Mouse (Mus musculus) midbrain, embryonic 10.5 days (tissue): Measurements from ENCODE around the gene Tnfrsf4. TPM values are rescaled to one million over a fixed set of nuclear protein-coding genes. Genes with fewer than 3 reads are reported as not detected.
A peak's percentile ranks its signal among the peaks of the same experiment; 100 is the strongest.

Experiments
- DNase-seq: peaks from one replicate; pipeline ENCODE4 v3.0.0-alpha.2; 2017; ENCODE audit warnings: low spot score
- H3K27ac ChIP-seq: fragments of 300-500 bp; sonication (generic); replicated peaks from 2 replicates; pipeline ENCODE4 v1.5.1; 2016; ENCODE audit warnings: mild to moderate bottlenecking
- H3K27me3 ChIP-seq: fragments of 300-500 bp; sonication (generic); 2 replicates; pipeline ENCODE4 v1.6.1; 2016; ENCODE audit warnings: low read depth, mild to moderate bottlenecking; ENCODE audit not compliant: poor library complexity, severe bottlenecking
- H3K36me3 ChIP-seq: fragments of 300-500 bp; sonication (generic); 2 replicates; pipeline ENCODE4 v1.6.1; 2016; ENCODE audit warnings: mild to moderate bottlenecking, moderate library complexity
- H3K4me1 ChIP-seq: fragments of 300-500 bp; sonication (generic); 2 replicates; pipeline ENCODE4 v1.6.1; 2016
- H3K4me3 ChIP-seq: fragments of 300-500 bp; sonication (generic); 2 replicates; pipeline ENCODE4 v1.5.1; 2016; ENCODE audit warnings: mild to moderate bottlenecking, moderate library complexity
- H3K9me3 ChIP-seq: fragments of 300-500 bp; sonication (generic); replicated peaks from 2 replicates; pipeline ENCODE4 v1.6.1; 2016; ENCODE audit warnings: mild to moderate bottlenecking
- WGBS: fragments of 180-500 bp; shearing (Covaris S2); methylation state at CpG from one replicate; pipeline ENCODE4 v1.1.7; 2016; 5-methylcytosine and 5-hydroxymethylcytosine counted together
- polyA plus RNA-seq: library from polyadenylated mRNA; unstranded; fragments of >200 nt; fragmentation: Nextera tagmentation; extraction: Ambion mirVana; gene quantifications from 2 replicates; pipeline ENCODE4 v1.2.1, GENCODE M21; 2016

Gene Tnfrsf4
- polyA plus RNA-seq, 1 experiment from 2014 or later, result 0.88 TPM

GRCm38 (mm10) chr4:155993606-155994005 is 20.0 kb upstream of the Tnfrsf4 start:
- WGBS, result 6% methylated on average over 15 of the region's 15 CpGs
- DNase-seq, result no peak
- peak overlapping the region; percentile 96 for H3K27ac ChIP-seq

DNA sequence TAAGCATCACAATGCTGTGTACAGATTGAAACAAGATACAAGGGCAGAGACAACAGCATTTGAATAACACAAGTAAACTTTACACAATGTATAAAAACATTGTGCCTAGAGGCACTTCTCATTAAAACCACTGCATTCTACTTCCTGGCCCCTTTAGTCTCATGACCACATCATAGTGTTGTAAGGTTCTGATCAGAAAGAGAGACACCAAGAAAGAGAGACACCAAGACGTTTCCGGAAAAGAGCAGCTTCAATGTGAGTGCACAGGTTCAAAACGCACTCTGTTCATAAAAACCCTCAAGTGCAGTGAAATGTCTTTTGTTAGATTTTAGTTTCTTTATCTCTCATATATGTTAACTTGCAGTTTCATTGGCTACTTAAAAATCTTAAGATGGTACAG is 9.5 kb upstream of the Tnfrsf4 start:
- Histone ChIP-seq H3K4me1 (no peaks in the 10 kb centered on the region), H3K9me3 (no peaks in the 10 kb centered on the region), H3K36me3 (peaks cover 96% of the 10 kb centered on the region), H3K27ac (no peak overlapping the region), H3K27me3 (no peaks in the 10 kb centered on the region), H3K4me3 (no peak overlapping the region)
- DNase-seq, result no peak
- WGBS, result 88% methylated on average over 3 of the region's 3 CpGs

More at GRCm38 (mm10) chr4:155993606-155994005, 20.0 kb upstream of the Tnfrsf4 start:
- Histone ChIP-seq H3K9me3 (no peaks in the 10 kb centered on the region; the same call in 1 of the 2 replicates), H3K4me3 (peak overlapping the region; percentile 85), H3K36me3 (peaks cover 49% of the 10 kb centered on the region), H3K4me1 (peaks cover 30% of the 10 kb centered on the region), H3K27me3 (no peaks in the 10 kb centered on the region)

DNA sequence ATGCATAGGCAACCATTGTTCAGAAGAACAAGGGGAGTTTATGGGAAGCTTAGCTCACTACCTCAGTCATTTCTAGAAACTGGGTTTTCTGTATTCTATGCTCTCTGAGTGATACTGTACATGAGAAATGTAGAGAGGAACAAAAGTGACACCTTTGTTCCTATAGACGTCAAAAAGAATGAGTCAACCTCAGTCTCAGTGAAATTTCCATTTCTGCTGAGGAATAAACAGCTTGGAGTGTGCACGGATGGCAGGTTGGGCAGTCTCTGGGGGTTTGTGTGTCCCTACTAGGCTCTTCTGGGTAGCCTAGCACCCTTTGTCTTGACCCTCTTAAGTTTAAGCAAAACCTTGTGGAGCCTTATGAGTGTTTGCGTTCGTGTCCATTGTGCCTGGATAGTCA is 5.3 kb upstream of the Tnfrsf4 start:
- no peak for DNase-seq
- WGBS, result 94% methylated on average over 4 of the region's 4 CpGs
- Histone ChIP-seq H3K27ac (no peak overlapping the region), H3K36me3 (peaks cover 97% of the 10 kb centered on the region), H3K9me3 (no peaks in the 10 kb centered on the region), H3K4me1 (no peaks in the 10 kb centered on the region), H3K27me3 (no peaks in the 10 kb centered on the region), H3K4me3 (no peak overlapping the region)

- peaks cover 71% of the 10 kb centered on the region for H3K36me3 ChIP-seq
- no peaks in the 10 kb centered on the region for H3K27me3 ChIP-seq
- WGBS, result 94% methylated on average over 2 of the region's 2 CpGs
- no peak overlapping the region for H3K27ac ChIP-seq
- DNase-seq, result no peak
- no peaks in the 10 kb centered on the region for H3K4me1 ChIP-seq
- H3K9me3 ChIP-seq, result no peaks in the 10 kb centered on the region
- H3K4me3 ChIP-seq, result no peak overlapping the region
Observed at GRCm38 (mm10) chr4:156014436-156014835, 793 bp downstream of the Tnfrsf4 start.

GRCm38 (mm10) chr4:156019771-156020170 is 6.1 kb downstream of the Tnfrsf4 start:
- no peak overlapping the region for H3K4me3 ChIP-seq
- no peak for DNase-seq
- no peaks in the 10 kb centered on the region for H3K27me3 ChIP-seq
- no peaks in the 10 kb centered on the region for H3K9me3 ChIP-seq
- no peak overlapping the region for H3K27ac ChIP-seq
- no peaks in the 10 kb centered on the region for H3K4me1 ChIP-seq
- WGBS, result 90% methylated on average over 12 of the region's 12 CpGs
- peaks cover 41% of the 10 kb centered on the region for H3K36me3 ChIP-seq

DNA sequence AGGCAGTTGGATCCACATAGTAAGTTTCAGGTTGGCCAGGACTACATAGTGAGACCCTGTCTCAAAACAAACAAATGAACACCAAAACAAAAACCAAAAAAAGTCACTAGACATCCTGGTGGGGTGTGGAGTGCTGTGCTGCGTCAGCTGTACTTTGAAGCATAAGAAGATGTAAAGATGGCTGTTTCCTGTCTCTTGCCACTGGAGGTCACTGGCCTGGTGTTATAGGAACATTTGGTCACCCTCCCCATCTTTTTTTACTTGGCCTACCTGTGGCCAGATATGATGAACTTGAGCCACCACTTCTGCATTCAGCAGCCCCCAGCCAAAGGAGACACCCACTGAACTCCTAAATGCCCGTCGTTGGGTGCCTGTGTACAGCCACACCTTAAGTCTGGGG is 7.7 kb downstream of the Tnfrsf4 start:
- H3K4me3 ChIP-seq, result no peak overlapping the region
- no peaks in the 10 kb centered on the region for H3K27me3 ChIP-seq
- H3K9me3 ChIP-seq, result no peaks in the 10 kb centered on the region
- DNase-seq, result no peak
- peaks cover 36% of the 10 kb centered on the region for H3K36me3 ChIP-seq
- no peaks in the 10 kb centered on the region for H3K4me1 ChIP-seq
- H3K27ac ChIP-seq, result no peak overlapping the region
- WGBS, result 84% methylated on average over 3 of the region's 3 CpGs

DNA sequence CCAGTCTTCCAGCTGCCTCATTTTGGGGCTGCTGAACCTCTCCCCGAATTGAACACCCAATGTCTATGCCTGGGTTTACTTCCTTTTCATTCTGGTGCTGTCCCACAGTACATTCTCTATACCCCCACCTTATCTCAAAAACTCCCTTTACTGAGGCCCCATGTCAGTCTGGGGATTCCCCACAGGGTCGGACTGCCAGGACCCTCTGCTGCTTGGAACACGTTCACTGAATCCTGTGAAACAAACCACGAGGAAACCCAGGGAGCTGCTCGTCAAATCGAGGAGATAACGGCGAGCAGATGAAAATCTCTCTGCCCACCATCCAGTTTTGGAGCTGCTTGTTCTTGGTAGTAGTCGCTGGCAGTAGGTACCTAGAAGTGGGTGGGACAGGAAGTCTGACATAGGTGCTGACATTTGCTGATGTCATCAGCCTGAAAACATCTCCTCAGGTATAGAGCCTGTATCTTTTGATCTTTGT is 8.3 kb downstream of the Tnfrsf4 start:
- no peak for DNase-seq
- H3K27ac ChIP-seq, result no peak overlapping the region
- WGBS, result 79% methylated on average over 9 of the region's 9 CpGs
- no peak overlapping the region for H3K4me3 ChIP-seq
- no peaks in the 10 kb centered on the region for H3K4me1 ChIP-seq
- peaks cover 39% of the 10 kb centered on the region for H3K36me3 ChIP-seq
- H3K27me3 ChIP-seq, result no peaks in the 10 kb centered on the region
- no peaks in the 10 kb centered on the region for H3K9me3 ChIP-seq

GRCm38 (mm10) chr4:156023520-156023919 is 9.9 kb downstream of the Tnfrsf4 start:
- WGBS, result 90% methylated on average over 9 of the region's 9 CpGs
- Histone ChIP-seq H3K4me3 (no peak overlapping the region), H3K27ac (no peak overlapping the region), H3K36me3 (peaks cover 54% of the 10 kb centered on the region), H3K9me3 (no peaks in the 10 kb centered on the region), H3K27me3 (no peaks in the 10 kb centered on the region), H3K4me1 (no peaks in the 10 kb centered on the region)
- DNase-seq, result no peak

GRCm38 (mm10) chr4:156024184-156024583 is 10.5 kb downstream of the Tnfrsf4 start:
- Histone ChIP-seq H3K4me3 (no peak overlapping the region), H3K4me1 (no peaks in the 10 kb centered on the region), H3K27ac (no peak overlapping the region), H3K36me3 (peaks cover 59% of the 10 kb centered on the region), H3K9me3 (no peaks in the 10 kb centered on the region), H3K27me3 (no peaks in the 10 kb centered on the region)
- WGBS, result 96% methylated on average over 7 of the region's 7 CpGs
- no peak for DNase-seq

DNA sequence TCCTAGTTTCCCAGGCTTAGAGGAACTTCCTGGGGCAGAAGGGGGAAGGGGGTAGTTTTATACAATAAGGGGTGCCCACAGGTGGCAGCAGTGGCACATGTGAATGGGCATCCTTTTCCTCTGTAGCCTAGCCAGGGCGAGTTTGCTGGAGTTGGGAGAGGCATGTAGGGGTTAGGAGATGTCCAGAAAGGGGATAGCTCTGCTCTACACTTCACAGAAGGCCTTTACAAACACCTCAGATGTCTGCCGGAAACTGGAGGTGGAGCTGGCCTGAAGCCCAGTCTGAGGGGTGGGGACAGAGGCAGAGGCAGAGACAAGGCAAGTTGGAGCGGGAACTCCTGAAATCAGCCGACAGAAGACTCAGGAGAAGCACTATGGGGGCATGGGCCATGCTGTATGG is 12.4 kb downstream of the Tnfrsf4 start, which contains the start of gene Tnfrsf18:
Tnfrsf18 (plus strand) TSS at position 152 of the 400 bp plus-strand sequence.
- H3K27ac ChIP-seq, result no peak within 1 kb of the TSS
- H3K4me1 ChIP-seq, result peaks cover 10% of the 10 kb centered on the region
- no peak within 1 kb of the TSS for H3K4me3 ChIP-seq
- DNase-seq, result no peak
- 75% methylated on average over 4 of the region's 4 CpGs for WGBS
- H3K36me3 ChIP-seq, result peaks cover 54% of the 10 kb centered on the region
- H3K27me3 ChIP-seq, result no peaks in the 10 kb centered on the region
- H3K9me3 ChIP-seq, result no peaks in the 10 kb centered on the region

DNA sequence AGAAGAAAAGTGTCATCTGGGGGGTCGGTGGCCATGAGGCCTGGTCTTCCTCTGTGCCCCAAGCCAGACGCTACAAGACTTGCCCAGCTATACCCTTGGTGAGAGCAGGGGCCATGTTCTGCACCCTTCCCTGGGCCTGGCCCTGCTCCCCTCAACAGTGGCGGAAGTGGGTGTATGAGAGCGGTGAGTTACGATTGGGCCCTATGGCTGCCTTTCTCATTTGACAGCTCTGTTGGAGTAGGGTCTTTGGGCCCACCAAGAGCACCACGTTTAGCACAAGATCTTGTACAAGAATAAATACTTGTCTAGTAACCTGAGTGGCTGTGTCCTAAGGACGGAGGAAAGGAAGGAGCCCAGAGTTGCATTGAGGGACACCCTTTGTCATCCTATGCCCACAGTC is 14.9 kb downstream of the Tnfrsf4 start:
- DNase-seq, result no peak
- no peaks in the 10 kb centered on the region for H3K9me3 ChIP-seq
- no peak overlapping the region for H3K27ac ChIP-seq
- H3K4me1 ChIP-seq, result peaks cover 31% of the 10 kb centered on the region
- H3K27me3 ChIP-seq, result no peaks in the 10 kb centered on the region
- WGBS, result 89% methylated on average over 7 of the region's 7 CpGs
- peaks cover 43% of the 10 kb centered on the region for H3K36me3 ChIP-seq
- H3K4me3 ChIP-seq, result no peak overlapping the region

DNA sequence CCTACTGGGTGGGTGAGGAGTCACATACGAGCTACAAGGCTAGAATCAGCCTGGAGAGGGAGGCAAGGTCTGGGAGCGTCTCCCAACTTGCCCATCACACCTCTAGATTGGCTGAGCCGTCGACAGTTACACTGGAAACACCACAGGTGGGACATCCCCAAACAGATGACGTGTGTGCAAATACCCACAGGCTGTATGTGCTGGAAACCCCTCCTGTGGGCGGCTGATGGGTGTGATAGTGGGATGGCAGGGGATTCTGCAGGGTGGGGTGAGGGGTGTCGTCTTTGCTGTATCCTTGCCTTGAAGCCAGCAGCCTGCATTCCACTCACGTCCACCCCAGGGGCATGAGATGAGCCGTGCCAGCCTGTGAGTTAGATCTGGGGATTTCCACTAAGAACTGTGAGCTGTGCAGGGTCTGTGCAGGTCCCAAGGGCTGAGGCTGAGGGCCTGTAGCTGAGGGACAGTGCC is 17.0 kb downstream of the Tnfrsf4 start:
- Histone ChIP-seq H3K27me3 (peaks cover 19% of the 10 kb centered on the region), H3K36me3 (peaks cover 39% of the 10 kb centered on the region), H3K27ac (peak overlapping the region; percentile 89), H3K4me1 (peaks cover 44% of the 10 kb centered on the region), H3K9me3 (no peaks in the 10 kb centered on the region), H3K4me3 (peak overlapping the region; percentile 62)
- WGBS, result 72% methylated on average over 9 of the region's 9 CpGs
- DNase-seq, result no peak

- H3K9me3 ChIP-seq, result no peaks in the 10 kb centered on the region
- peaks cover 47% of the 10 kb centered on the region for H3K4me1 ChIP-seq
- peaks cover 25% of the 10 kb centered on the region for H3K27me3 ChIP-seq
- peak overlapping the region; percentile 89 for H3K27ac ChIP-seq
- peak overlapping the region; percentile 62 for H3K4me3 ChIP-seq
- no peak for DNase-seq
- H3K36me3 ChIP-seq, result peaks cover 34% of the 10 kb centered on the region
- 4% methylated on average over 7 of the region's 7 CpGs for WGBS
Observed at GRCm38 (mm10) chr4:156031255-156031592, 17.6 kb downstream of the Tnfrsf4 start.
